Mouse (Mus musculus) kidney, postnatal 0 days (tissue): ENCODE measurements around the gene Mdc1. TPM values are rescaled to one million over a fixed set of nuclear protein-coding genes. Genes with fewer than 3 reads are reported as not detected.

Experiments used
- ATAC-seq: fragments of 200-750 bp; cut with Nextera tagmentation; replicated peaks from 2 replicates; pipeline ENCODE4 v1.8.0; 2017; ENCODE audit warnings: low read depth, moderate number of reproducible peaks, moderate TSS enrichment, moderate library complexity; ENCODE audit not compliant: low FRiP score
- DNase-seq: peaks from one replicate; pipeline ENCODE4 v3.0.0-alpha.2; 2016; ENCODE audit warnings: low spot score
- H3K27ac ChIP-seq: fragments of 300-500 bp; sonication (generic); 2 replicates; pipeline ENCODE4 v1.5.1; 2014; ENCODE audit warnings: mild to moderate bottlenecking
- H3K27me3 ChIP-seq: fragments of 300-500 bp; sonication (generic); 2 replicates; pipeline ENCODE4 v1.6.1; 2014; ENCODE audit warnings: low read length, mixed read lengths; ENCODE audit not compliant: insufficient read depth
- H3K36me3 ChIP-seq: fragments of 300-500 bp; sonication (generic); 2 replicates; pipeline ENCODE4 v1.6.1; 2014; ENCODE audit warnings: low read length, mixed read lengths; ENCODE audit not compliant: insufficient read depth
- H3K4me1 ChIP-seq: fragments of 300-500 bp; sonication (generic); replicated peaks from 2 replicates; pipeline ENCODE4 v1.6.1; 2014; ENCODE audit warnings: antibody characterized with exemption, low read length, mixed read lengths; ENCODE audit not compliant: insufficient read depth
- H3K4me2 ChIP-seq: fragments of 300-500 bp; sonication (generic); 2 replicates; pipeline ENCODE4 v1.6.1; 2014; ENCODE audit warnings: mild to moderate bottlenecking, low read length, moderate library complexity, mixed read lengths
- H3K4me3 ChIP-seq: fragments of 300-500 bp; sonication (generic); replicated peaks from 2 replicates; pipeline ENCODE4 v1.5.1; 2014; ENCODE audit warnings: low read depth, low read length
- H3K9ac ChIP-seq: fragments of 300-500 bp; sonication (generic); 2 replicates; pipeline ENCODE4 v1.6.1; 2014; ENCODE audit warnings: low read depth, low read length
- H3K9me3 ChIP-seq: fragments of 300-500 bp; sonication (generic); replicated peaks from 2 replicates; pipeline ENCODE4 v1.6.1; 2016; ENCODE audit warnings: low read length, inconsistent platforms, mixed read lengths
- CTCF ChIP-seq: IDR thresholded peaks from 2 replicates; pipeline ENCODE4 v1.5.1; 2016; ENCODE audit warnings: antibody characterized with exemption, low read depth, mild to moderate bottlenecking, moderate library complexity
- WGBS: fragments of 180-500 bp; shearing (Covaris S2); extraction: QIAGEN DNeasy Blood & Tissue Kit; methylation state at CpG from one replicate; pipeline ENCODE4 v1.1.7; 2014; 5-methylcytosine and 5-hydroxymethylcytosine counted together
- polyA plus RNA-seq: library from polyadenylated mRNA; unstranded; fragments of >200 nt; fragmentation: Nextera tagmentation; extraction: Ambion mirVana; gene quantifications from 2 replicates; pipeline ENCODE4 v1.2.1, GENCODE M21; 2015

The Mdc1 gene
- polyA plus RNA-seq, 1 experiment from 2014 or later: 5.6 TPM

DNA sequence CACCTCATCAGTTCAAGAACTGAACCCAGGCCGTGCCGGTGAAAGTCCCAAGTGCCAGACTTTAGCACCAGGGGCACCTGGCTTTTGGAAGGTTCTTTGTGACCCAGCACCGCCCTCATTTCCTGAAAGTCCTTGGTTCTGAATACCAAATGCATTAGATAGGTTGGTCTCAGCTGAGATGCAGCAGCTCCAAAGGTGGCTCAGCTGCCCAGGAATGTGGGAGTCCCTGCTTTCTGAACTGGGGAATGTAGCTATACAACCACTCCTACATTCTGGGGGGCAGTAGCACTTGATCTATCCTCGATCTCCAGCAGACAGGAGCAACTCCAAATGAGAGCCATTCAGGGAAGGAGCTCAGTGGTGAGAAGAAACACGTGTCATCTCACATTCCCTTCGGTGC is 28.6 kb upstream of the Mdc1 start:
- TF ChIP-seq CTCF: no peak
- ATAC-seq (peak; percentile 16; the same call in 1 of the 2 replicates), DNase-seq (no peak)
- Histone ChIP-seq H3K4me2 (no peak overlapping the region), H3K4me1 (peaks cover 31% of the 10 kb centered on the region), H3K27ac (peak overlapping the region; percentile 89), H3K9ac (no peak overlapping the region), H3K4me3 (no peak overlapping the region), H3K36me3 (no peaks in the 10 kb centered on the region), H3K27me3 (no peaks in the 10 kb centered on the region), H3K9me3 (no peaks in the 10 kb centered on the region)
- WGBS: 52% methylated on average over 6 of the region's 6 CpGs

DNA sequence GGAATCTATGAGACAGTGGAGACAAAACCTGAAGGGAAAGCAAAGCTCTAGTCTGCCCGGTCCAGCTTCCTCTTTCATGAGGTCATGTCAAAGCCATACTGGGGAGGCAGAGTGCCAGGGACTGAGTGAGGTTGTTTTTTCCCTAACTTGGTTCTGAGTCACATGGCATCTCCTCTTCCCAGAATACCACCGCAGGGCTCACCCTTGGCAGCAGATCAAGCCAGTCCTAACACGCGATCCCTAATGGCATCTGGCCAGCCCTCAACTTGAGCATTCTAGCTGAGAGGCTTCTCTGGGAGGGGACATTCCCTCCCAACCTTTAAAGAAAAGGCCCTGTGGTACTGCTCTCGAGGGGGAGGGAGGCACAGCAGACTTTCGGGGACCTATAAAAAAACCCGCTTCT is 28.1 kb upstream of the Mdc1 start:
- no peak for TF ChIP-seq CTCF
- Histone ChIP-seq H3K4me3 (no peak overlapping the region), H3K36me3 (no peaks in the 10 kb centered on the region), H3K4me2 (no peak overlapping the region), H3K4me1 (peaks cover 31% of the 10 kb centered on the region), H3K27me3 (no peaks in the 10 kb centered on the region), H3K9me3 (no peaks in the 10 kb centered on the region), H3K9ac (no peak overlapping the region), H3K27ac (peak overlapping the region; percentile 89)
- peak; percentile 67 for ATAC-seq
- WGBS: 31% methylated on average over 7 of the region's 7 CpGs
- peak; percentile 86 for DNase-seq

GRCm38 (mm10) chr17:35813653-35814052 is 27.7 kb upstream of the Mdc1 start:
- 0 out of 2 replicates have a peak, but pooled peaks have one; percentile 12 for ATAC-seq
- Histone ChIP-seq H3K27ac (peak overlapping the region; percentile 89), H3K4me2 (no peak overlapping the region), H3K27me3 (no peaks in the 10 kb centered on the region), H3K36me3 (no peaks in the 10 kb centered on the region), H3K9ac (no peak overlapping the region), H3K4me1 (peaks cover 31% of the 10 kb centered on the region), H3K9me3 (no peaks in the 10 kb centered on the region), H3K4me3 (no peak overlapping the region)
- DNase-seq: no peak
- WGBS: 74% methylated on average over 7 of the region's 7 CpGs
- no peak for TF ChIP-seq CTCF

DNA sequence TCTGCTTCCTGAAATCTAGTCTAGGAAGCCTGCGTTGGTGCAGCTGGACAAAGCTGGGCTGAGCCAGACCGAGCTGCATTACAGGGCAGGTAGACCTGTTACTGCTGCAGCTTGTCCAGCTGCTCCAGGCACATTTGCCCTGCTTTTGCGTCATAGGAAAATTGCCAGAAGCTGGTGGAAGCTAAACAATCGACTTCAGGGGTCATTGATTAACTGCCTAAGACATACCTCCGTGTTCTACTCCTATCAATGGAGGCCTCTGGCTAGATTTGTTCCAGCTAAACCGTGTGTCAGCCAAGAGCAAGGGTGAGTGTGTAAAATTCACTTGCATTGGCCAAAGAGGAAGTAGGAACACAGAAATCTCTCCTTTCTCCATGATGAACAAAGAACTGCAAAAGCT is 26.6 kb upstream of the Mdc1 start:
- H3K9me3 ChIP-seq: no peaks in the 10 kb centered on the region
- TF ChIP-seq CTCF: no peak
- ATAC-seq: 0 out of 2 replicates have a peak, but pooled peaks have one; percentile 27
- 32% methylated on average over 6 of the region's 6 CpGs for WGBS
- peaks cover 31% of the 10 kb centered on the region for H3K4me1 ChIP-seq
- no peak overlapping the region for H3K4me3 ChIP-seq
- H3K36me3 ChIP-seq: no peaks in the 10 kb centered on the region
- H3K9ac ChIP-seq: no peak overlapping the region
- no peak for DNase-seq
- H3K4me2 ChIP-seq: no peak overlapping the region
- H3K27ac ChIP-seq: peak overlapping the region; percentile 68
- no peaks in the 10 kb centered on the region for H3K27me3 ChIP-seq

DNA sequence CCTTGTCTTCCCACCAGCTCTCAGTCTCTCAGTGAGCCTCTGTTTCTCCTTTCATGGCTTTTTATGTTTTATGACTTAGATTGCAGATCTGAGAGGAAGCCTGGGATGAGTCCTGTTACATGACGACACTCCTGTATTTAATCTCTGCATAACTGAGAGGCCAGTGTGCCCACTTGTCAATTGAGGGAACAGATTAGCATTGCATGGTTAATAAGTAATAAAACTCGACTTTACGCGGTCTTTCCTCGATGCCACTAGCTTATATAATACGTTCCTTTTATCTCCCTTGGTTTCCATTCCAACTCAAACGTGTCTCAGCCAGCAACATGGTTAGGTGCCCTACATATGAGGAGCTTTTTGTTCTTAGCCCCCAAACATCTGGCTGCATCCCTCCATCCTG is 25.5 kb upstream of the Mdc1 start:
- WGBS: 50% methylated on average over 7 of the region's 7 CpGs
- no peak overlapping the region for H3K4me2 ChIP-seq
- ATAC-seq: no peak
- TF ChIP-seq CTCF: no peak
- H3K36me3 ChIP-seq: no peaks in the 10 kb centered on the region
- peaks cover 31% of the 10 kb centered on the region for H3K4me1 ChIP-seq
- no peaks in the 10 kb centered on the region for H3K27me3 ChIP-seq
- DNase-seq: no peak
- H3K9me3 ChIP-seq: no peaks in the 10 kb centered on the region
- H3K9ac ChIP-seq: no peak overlapping the region
- H3K27ac ChIP-seq: peak overlapping the region; percentile 62
- H3K4me3 ChIP-seq: no peak overlapping the region

DNA sequence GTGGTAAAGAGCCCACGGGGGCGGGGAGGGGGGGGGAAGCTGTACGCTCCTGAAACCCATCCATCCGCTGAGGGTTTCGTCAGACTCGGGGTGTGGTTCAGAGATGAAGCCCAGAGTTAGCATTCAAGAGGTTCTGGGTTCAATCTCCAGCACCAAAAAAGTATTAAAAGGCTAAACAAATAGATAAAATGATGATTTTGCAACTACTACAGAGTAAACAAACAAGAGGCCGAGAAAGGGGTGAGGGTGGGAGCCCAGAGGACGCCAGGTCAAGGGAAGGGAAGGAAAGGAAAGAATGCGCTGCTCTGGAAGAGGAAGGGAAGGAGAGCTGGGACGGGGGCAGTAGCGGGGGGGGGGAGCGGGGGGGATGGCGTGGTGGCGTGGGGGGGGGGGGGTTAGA is 24.6 kb upstream of the Mdc1 start:
- no peak overlapping the region for H3K9ac ChIP-seq
- H3K9me3 ChIP-seq: no peaks in the 10 kb centered on the region
- 53% methylated on average over 7 of the region's 14 CpGs for WGBS
- ATAC-seq (no peak), DNase-seq (no peak)
- no peak overlapping the region for H3K4me2 ChIP-seq
- H3K27ac ChIP-seq: peak overlapping the region; percentile 62
- peaks cover 31% of the 10 kb centered on the region for H3K4me1 ChIP-seq
- H3K36me3 ChIP-seq: no peaks in the 10 kb centered on the region
- no peak for TF ChIP-seq CTCF
- H3K4me3 ChIP-seq: no peak overlapping the region
- no peaks in the 10 kb centered on the region for H3K27me3 ChIP-seq

GRCm38 (mm10) chr17:35817226-35817625 is 24.1 kb upstream of the Mdc1 start:
- DNase-seq (peak; percentile 71), ATAC-seq (no peak)
- H3K4me2 ChIP-seq: no peak overlapping the region
- no peak overlapping the region for H3K4me3 ChIP-seq
- H3K4me1 ChIP-seq: peaks cover 31% of the 10 kb centered on the region
- no peaks in the 10 kb centered on the region for H3K27me3 ChIP-seq
- WGBS: 37% methylated on average over 10 of the region's 10 CpGs
- H3K36me3 ChIP-seq: no peaks in the 10 kb centered on the region
- no peak for TF ChIP-seq CTCF
- H3K27ac ChIP-seq: peak overlapping the region; percentile 60; the same call in 1 of the 2 replicates
- H3K9me3 ChIP-seq: no peaks in the 10 kb centered on the region
- H3K9ac ChIP-seq: no peak overlapping the region
